Mouse (Mus musculus): Measurements from ENCODE around the gene 4930572O03Rik.
"Not testable (repeated sequence)": the region's sequence is repeated elsewhere in the genome, so short reads cannot be mapped to it uniquely, and the experiment has no call there.

The 4930572O03Rik gene

DNA sequence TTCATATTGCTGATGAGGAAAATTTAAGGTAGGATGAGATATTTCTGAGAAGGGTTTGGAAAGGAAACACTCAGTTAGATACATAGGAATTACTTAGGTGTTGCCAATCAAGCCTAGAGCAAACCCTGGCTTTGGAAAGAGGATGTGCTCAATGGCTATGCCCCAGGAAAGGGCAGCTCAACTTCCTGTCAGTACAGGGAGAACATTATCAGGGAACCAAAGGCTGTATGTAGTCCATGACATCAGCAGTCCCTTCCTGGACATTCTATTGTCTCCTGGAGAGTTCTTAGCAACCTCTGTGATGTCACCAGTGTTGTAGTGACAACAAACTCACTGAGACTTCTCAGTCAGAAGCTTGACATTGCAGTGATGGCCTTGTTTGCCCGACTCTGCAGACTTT is 38.1 kb downstream of the 4930572O03Rik start, which contains the start of gene Speer4d:
Speer4d (plus strand) TSS at position 301 of the 400 bp plus-strand sequence.
- not testable (repeated sequence) for DNase-seq (ENCODE audit: extremely low spot score, low spot score)

DNA sequence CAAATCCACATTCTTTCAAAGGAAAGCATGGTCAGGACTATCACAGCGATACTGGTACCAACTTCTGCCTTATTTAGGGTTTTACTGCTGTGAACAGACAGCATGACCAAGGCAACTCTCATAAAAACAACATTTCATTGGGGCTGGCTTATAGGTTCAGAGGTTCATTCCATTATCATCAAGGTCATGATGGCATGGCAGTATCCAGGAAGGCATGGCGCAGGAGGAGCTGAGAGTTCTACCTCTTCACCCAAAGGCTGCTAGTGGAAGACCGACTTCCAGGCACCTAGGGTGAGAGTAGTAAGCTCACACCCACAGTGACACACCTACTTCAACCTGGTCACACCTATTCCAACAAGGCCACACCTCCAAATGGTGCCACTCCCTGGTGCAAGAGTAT is 40.7 kb downstream of the 4930572O03Rik start:
- not testable (repeated sequence) for DNase-seq (ENCODE audit: extremely low spot score, low spot score)

DNA sequence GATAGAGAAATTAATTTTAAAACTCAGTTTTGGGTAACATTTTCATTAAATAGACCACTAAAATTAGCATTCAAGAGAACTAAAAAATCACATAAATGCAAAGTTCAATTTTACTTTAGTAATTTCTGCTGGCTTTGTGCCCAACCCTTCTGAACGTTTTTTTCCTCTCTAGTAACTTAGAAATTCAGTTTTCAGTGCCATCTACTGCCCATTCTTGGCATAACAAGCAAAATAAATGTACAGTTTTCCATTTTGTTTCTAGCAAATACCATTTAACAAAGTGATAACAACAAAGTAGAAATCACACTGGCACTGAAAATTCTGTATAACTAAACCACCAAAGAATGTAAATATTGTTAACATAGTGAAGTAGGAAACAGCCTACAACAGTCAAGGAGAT is 46.2 kb downstream of the 4930572O03Rik start:
- DNase-seq (ENCODE audit: extremely low spot score, low spot score): not testable (repeated sequence)

DNA sequence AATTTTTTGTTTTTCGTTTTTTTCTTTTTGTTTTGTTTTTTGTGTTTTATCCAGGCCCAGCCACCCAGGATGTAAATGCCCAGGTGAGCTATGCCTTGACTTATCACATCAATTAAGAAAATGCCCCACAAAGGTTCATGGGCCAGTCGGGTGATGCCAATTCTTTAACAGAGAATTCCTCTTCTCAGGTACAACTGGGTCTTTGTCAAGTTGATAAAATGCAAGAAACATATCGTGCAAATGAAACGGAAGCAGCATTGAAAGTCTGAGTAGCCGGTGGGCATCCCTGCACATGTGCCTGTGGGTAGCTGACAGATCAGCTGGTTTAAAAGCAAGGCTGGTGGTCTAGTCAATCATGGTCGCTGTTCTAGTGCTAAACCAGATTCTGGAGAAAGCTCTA is 50.2 kb downstream of the 4930572O03Rik start:
- DNase-seq (ENCODE audit: extremely low spot score, low spot score): not testable (repeated sequence)

DNA sequence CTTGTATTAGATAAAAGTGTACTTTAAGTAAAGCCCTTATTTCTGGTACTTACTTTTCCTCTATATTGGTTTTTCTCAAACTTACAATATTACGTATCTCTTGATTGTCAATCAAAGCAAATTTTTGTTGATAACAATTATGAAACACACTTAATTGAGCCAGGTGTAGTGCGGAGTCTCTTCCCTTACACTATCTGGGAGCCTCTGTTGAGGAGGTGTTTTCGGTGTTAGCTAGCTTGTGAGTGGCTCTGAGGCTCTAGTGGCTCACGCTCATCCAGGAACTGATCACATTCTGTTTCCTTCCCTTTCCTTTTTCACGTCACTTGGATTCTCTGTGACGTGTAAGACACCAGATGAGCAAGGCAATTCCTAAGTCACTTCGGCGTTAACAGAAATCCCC is 53.3 kb downstream of the 4930572O03Rik start:
- not testable (repeated sequence) for DNase-seq (ENCODE audit: extremely low spot score, low spot score)

DNA sequence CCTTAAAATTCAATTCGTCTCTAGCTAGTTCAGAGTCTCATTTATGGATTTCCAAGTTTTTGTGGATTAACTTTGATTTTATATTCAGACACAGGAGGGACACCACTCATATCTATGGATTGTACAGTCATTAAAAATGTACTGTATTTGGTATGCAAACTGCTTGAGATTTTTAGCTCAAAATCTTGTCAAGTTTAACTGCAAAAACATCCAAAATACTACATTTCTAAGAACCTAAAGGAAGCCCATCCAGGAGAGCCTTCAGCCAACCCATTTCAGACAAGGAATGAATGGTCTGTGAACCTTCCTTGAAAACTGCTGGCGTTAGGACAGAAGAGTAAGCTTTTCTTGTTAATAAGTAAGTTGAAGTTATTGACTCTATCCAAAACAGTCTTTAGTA is 53.9 kb downstream of the 4930572O03Rik start:
- not testable (repeated sequence) for DNase-seq (ENCODE audit: extremely low spot score, low spot score)

DNA sequence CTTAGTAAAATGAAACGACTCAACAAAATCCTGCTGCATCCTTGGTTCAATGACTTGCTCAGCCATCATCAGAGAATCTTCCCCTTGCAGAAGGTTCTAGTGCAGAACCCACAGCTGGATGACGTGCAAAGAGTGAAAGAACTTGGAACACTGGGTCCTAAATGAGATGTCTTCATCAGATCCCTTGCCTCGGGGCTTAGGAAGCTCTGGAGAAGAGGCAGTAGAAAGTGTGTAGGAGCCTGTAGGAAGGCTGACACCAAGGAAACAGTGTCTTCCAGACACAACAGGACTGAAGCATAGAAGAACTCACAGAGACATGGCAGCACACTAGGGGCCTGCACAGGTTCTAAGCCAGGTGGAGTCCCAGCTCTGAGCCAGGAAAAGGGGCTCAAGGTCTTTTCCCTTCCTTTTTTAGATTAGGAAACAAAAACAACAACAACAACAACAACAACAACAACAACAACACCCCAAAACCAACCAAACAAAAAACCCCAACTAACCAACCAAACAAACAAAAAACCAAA is 54.4 kb downstream of the 4930572O03Rik start:
- not testable (repeated sequence) for DNase-seq (ENCODE audit: extremely low spot score, low spot score)
